Mouse (Mus musculus) heart, adult 2 months (tissue): ENCODE measurements around the gene Samhd1.

Experiments used
- CTCF ChIP-seq: fragments of 200-600 bp; IDR thresholded peaks from 2 replicates; pipeline ENCODE4 v1.8.1; 2022; ENCODE audit warnings: antibody characterized with exemption, mild to moderate bottlenecking, moderate library complexity
- EP300 ChIP-seq: fragments of 200-500 bp; IDR thresholded peaks from 2 replicates; pipeline ENCODE4 v1.6.1; 2011; ENCODE audit warnings: low read depth, low read length, control low read depth; ENCODE audit not compliant: insufficient read depth
- POLR2A ChIP-seq: fragments of 200-500 bp; IDR thresholded peaks from 2 replicates; pipeline ENCODE4 v1.6.1; 2011; ENCODE audit warnings: mild to moderate bottlenecking, low read depth, low read length, control low read depth; ENCODE audit not compliant: insufficient read depth

DNA sequence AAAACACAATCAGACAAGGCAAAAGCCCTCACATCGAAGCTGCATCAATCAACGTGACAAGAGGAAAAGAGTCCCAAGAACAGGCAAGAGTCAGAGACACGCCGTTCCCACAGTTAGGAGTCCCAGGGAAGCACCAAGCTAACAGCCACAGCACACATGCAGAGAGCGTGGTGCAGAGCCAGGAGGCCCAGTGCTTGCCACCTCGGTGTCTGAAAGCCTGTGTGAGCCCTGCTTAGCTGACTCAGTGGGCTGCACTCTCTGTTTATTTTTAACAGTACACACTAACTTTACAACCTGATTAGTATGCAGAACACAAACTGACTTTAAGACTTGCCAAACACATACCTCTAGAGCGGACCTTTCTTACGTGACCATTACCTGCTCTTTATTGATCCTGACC, 30.6 kb downstream of the Samhd1 start:
- TF ChIP-seq EP300 = no peak
- TF ChIP-seq POLR2A = no peak
- no peak for TF ChIP-seq CTCF
